Mouse (Mus musculus) MEL (cell line): ENCODE measurements around the gene Qars. TPM values are rescaled to one million over a fixed set of nuclear protein-coding genes. Genes with fewer than 3 reads are reported as not detected.

Source experiments
- DNase-seq: peaks from one replicate; pipeline ENCODE4 v3.0.0; 2011; ENCODE audit warnings: low read depth, low spot score
- H3K27ac ChIP-seq: 2 replicates; pipeline ENCODE4 v1.5.1; 2012; ENCODE audit warnings: low read depth, mild to moderate bottlenecking, control low read depth, low read length, moderate library complexity; ENCODE audit not compliant: control insufficient read depth
- H3K27me3 ChIP-seq, 2 experiments: fragments of 150-350 bp in 1 of 2; sonication (generic) in 1 of 2; 2 replicates each; pipeline ENCODE4 v1.6.1; 2012; ENCODE audit warnings: low read length in 2 of 2, mild to moderate bottlenecking in 2 of 2, improper control_type of control experiment in 1 of 2, moderate library complexity in 1 of 2; ENCODE audit not compliant: insufficient read depth in 2 of 2, control insufficient read depth in 1 of 2
- H3K36me3 ChIP-seq, 2 experiments: 2 replicates each; pipeline ENCODE4 v1.6.1; 2012 to 2014; ENCODE audit warnings: low read length in 2 of 2, improper control_type of control experiment in 1 of 2, inconsistent platforms in 1 of 2, mild to moderate bottlenecking in 1 of 2; ENCODE audit not compliant: insufficient read depth in 2 of 2, control insufficient read depth in 1 of 2
- H3K4me1 ChIP-seq, 2 experiments: fragments of 150-350 bp in 1 of 2; sonication (generic) in 1 of 2; 2 replicates each; pipeline ENCODE4 v1.6.1; 2012; ENCODE audit warnings: low read length in 2 of 2, improper control_type of control experiment in 1 of 2, mild to moderate bottlenecking in 1 of 2; ENCODE audit not compliant: insufficient read depth in 2 of 2, control insufficient read depth in 1 of 2
- H3K4me3 ChIP-seq, 2 experiments: fragments of 150-350 bp in 1 of 2; sonication (generic) in 1 of 2; 2 replicates each; pipeline ENCODE4 v1.5.1; 2012; ENCODE audit warnings: low read depth in 2 of 2, low read length in 2 of 2, mild to moderate bottlenecking in 2 of 2, moderate library complexity in 2 of 2, control low read depth in 1 of 2, improper control_type of control experiment in 1 of 2; ENCODE audit not compliant: control insufficient read depth in 1 of 2, insufficient read depth in 1 of 2
- H3K79me2 ChIP-seq: 2 replicates; pipeline ENCODE4 v1.6.1; 2012; ENCODE audit warnings: mild to moderate bottlenecking, low read length, moderate library complexity; ENCODE audit not compliant: control insufficient read depth, poor library complexity, insufficient read depth
- H3K9ac ChIP-seq: 2 replicates; pipeline ENCODE4 v1.6.1; 2012; ENCODE audit warnings: low read depth, mild to moderate bottlenecking, control low read depth, low read length, moderate library complexity; ENCODE audit not compliant: control insufficient read depth, poor library complexity, severe bottlenecking
- H3K9me3 ChIP-seq: fragments of 150-350 bp; sonication (generic); replicated peaks from 2 replicates; pipeline ENCODE4 v1.6.1; 2012; ENCODE audit warnings: mild to moderate bottlenecking, low read length, improper control_type of control experiment, moderate library complexity; ENCODE audit not compliant: insufficient read depth
- BHLHE40 ChIP-seq: IDR thresholded peaks from 2 replicates; pipeline ENCODE4 v1.6.1; 2012; ENCODE audit warnings: low read depth, mild to moderate bottlenecking, inconsistent platforms, low read length, improper control_type of control experiment, borderline replicate concordance
- CHD1 ChIP-seq: IDR thresholded peaks from 2 replicates; pipeline ENCODE4 v1.6.1; 2012; ENCODE audit warnings: low read depth, mild to moderate bottlenecking, inconsistent platforms, low read length, improper control_type of control experiment
- CHD2 ChIP-seq: IDR thresholded peaks from 2 replicates; pipeline ENCODE4 v1.6.1; 2011; ENCODE audit warnings: low read length, improper control_type of control experiment
- CTCF ChIP-seq, 3 experiments: IDR thresholded peaks in 2 of 3; conservative IDR thresholded peaks in 1 of 3; 2 replicates each; pipeline ENCODE4 v1.5.1; 2011 to 2012; ENCODE audit warnings: low read length in 3 of 3, low read depth in 2 of 3, mild to moderate bottlenecking in 2 of 3, improper control_type of control experiment in 1 of 3, inconsistent platforms in 1 of 3, mixed read lengths in 1 of 3, moderate library complexity in 1 of 3; ENCODE audit not compliant: control insufficient read depth in 1 of 3, insufficient read depth in 1 of 3, poor library complexity in 1 of 3, severe bottlenecking in 1 of 3
- ELF1 ChIP-seq: IDR thresholded peaks from 2 replicates; pipeline ENCODE4 v1.6.1; 2014; ENCODE audit warnings: low read depth, mild to moderate bottlenecking, inconsistent platforms, low read length, improper control_type of control experiment, moderate library complexity
- EP300 ChIP-seq, 2 experiments: IDR thresholded peaks; 2 replicates each; pipeline ENCODE4 v1.6.1; 2011; ENCODE audit warnings: improper control_type of control experiment in 2 of 2, low read length in 2 of 2, low read depth in 1 of 2, mild to moderate bottlenecking in 1 of 2
- ETS1 ChIP-seq: IDR thresholded peaks from 2 replicates; pipeline ENCODE4 v1.6.1; 2012; ENCODE audit warnings: low read depth, mild to moderate bottlenecking, inconsistent platforms, low read length, improper control_type of control experiment, moderate library complexity
- GABPA ChIP-seq: IDR thresholded peaks from 2 replicates; pipeline ENCODE4 v1.6.1; 2012; ENCODE audit warnings: low read depth, mild to moderate bottlenecking, inconsistent platforms, low read length, improper control_type of control experiment, moderate library complexity
- GATA1 ChIP-seq: IDR thresholded peaks from 2 replicates; pipeline ENCODE4 v1.6.1; 2011; ENCODE audit warnings: low read depth, low read length, improper control_type of control experiment
- HCFC1 ChIP-seq: IDR thresholded peaks from 2 replicates; pipeline ENCODE4 v1.6.1; 2012; ENCODE audit warnings: low read depth, mild to moderate bottlenecking, inconsistent platforms, low read length, improper control_type of control experiment, moderate library complexity
- KAT2A ChIP-seq: conservative IDR thresholded peaks from 2 replicates; pipeline ENCODE4 v1.6.1; 2012; ENCODE audit warnings: low read depth, low read length, improper control_type of control experiment, inconsistent platforms
- MAFK ChIP-seq: IDR thresholded peaks from 2 replicates; pipeline ENCODE4 v1.6.1; 2011; ENCODE audit warnings: low read depth, mild to moderate bottlenecking, low read length, improper control_type of control experiment, borderline replicate concordance
- MAX ChIP-seq: IDR thresholded peaks from 2 replicates; pipeline ENCODE4 v1.6.1; 2011; ENCODE audit warnings: low read length, improper control_type of control experiment
- MAZ ChIP-seq: IDR thresholded peaks from 2 replicates; pipeline ENCODE4 v1.6.1; 2012; ENCODE audit warnings: low read depth, mild to moderate bottlenecking, inconsistent platforms, low read length, improper control_type of control experiment
- MXI1 ChIP-seq: IDR thresholded peaks from 2 replicates; pipeline ENCODE4 v1.6.1; 2011; ENCODE audit warnings: mild to moderate bottlenecking, low read depth, low read length, improper control_type of control experiment
- MYB ChIP-seq: IDR thresholded peaks from 2 replicates; pipeline ENCODE4 v1.6.1; 2011; ENCODE audit warnings: mild to moderate bottlenecking, low read depth, low read length, improper control_type of control experiment
- MYC ChIP-seq: IDR thresholded peaks from 2 replicates; pipeline ENCODE4 v1.6.1; 2011; ENCODE audit warnings: low read depth, mild to moderate bottlenecking, low read length, improper control_type of control experiment, moderate library complexity
- NELFE ChIP-seq: IDR thresholded peaks from 2 replicates; pipeline ENCODE4 v1.6.1; 2011; ENCODE audit warnings: low read depth, low read length, improper control_type of control experiment
- NRF1 ChIP-seq: IDR thresholded peaks from 2 replicates; pipeline ENCODE4 v1.6.1; 2014; ENCODE audit warnings: low read depth, mild to moderate bottlenecking, inconsistent platforms, low read length, improper control_type of control experiment, moderate library complexity; ENCODE audit not compliant: poor library complexity, insufficient read depth, severe bottlenecking
- POLR2A ChIP-seq, 2 experiments: IDR thresholded peaks; 2 replicates each; pipeline ENCODE4 v1.6.1; 2011 to 2012; ENCODE audit warnings: low read length in 2 of 2, mild to moderate bottlenecking in 2 of 2, control low read depth in 1 of 2, improper control_type of control experiment in 1 of 2, low read depth in 1 of 2, moderate library complexity in 1 of 2; ENCODE audit not compliant: control insufficient read depth in 1 of 2, insufficient read depth in 1 of 2, poor library complexity in 1 of 2
- RAD21 ChIP-seq: IDR thresholded peaks from 2 replicates; pipeline ENCODE4 v1.6.1; 2011; ENCODE audit warnings: mild to moderate bottlenecking, low read depth, low read length, improper control_type of control experiment
- RCOR1 ChIP-seq: IDR thresholded peaks from 2 replicates; pipeline ENCODE4 v1.6.1; 2012; ENCODE audit warnings: low read depth, mild to moderate bottlenecking, inconsistent platforms, low read length, improper control_type of control experiment
- SIN3A ChIP-seq: IDR thresholded peaks from 2 replicates; pipeline ENCODE4 v1.6.1; 2012; ENCODE audit warnings: low read length, improper control_type of control experiment, inconsistent platforms
- SMC3 ChIP-seq: IDR thresholded peaks from 2 replicates; pipeline ENCODE4 v1.6.1; 2011; ENCODE audit warnings: low read depth, low read length, improper control_type of control experiment
- TAL1 ChIP-seq: IDR thresholded peaks from 2 replicates; pipeline ENCODE4 v1.6.1; 2012; ENCODE audit warnings: mild to moderate bottlenecking, inconsistent platforms, low read length, moderate library complexity, mixed read lengths
- TBP ChIP-seq: IDR thresholded peaks from 2 replicates; pipeline ENCODE4 v1.8.0; 2011; ENCODE audit warnings: low read depth, low read length, improper control_type of control experiment
- TCF12 ChIP-seq: IDR thresholded peaks from 2 replicates; pipeline ENCODE4 v1.6.1; 2014; ENCODE audit warnings: low read depth, mild to moderate bottlenecking, inconsistent platforms, low read length, improper control_type of control experiment, moderate library complexity
- UBTF ChIP-seq: IDR thresholded peaks from 2 replicates; pipeline ENCODE4 v1.6.1; 2012; ENCODE audit warnings: low read depth, mild to moderate bottlenecking, inconsistent platforms, low read length, improper control_type of control experiment, moderate library complexity, borderline replicate concordance; ENCODE audit not compliant: insufficient read depth
- USF1 ChIP-seq: IDR thresholded peaks from 2 replicates; pipeline ENCODE4 v1.6.1; 2014; ENCODE audit warnings: low read depth, mild to moderate bottlenecking, inconsistent platforms, low read length, improper control_type of control experiment, moderate library complexity
- ZC3H11A ChIP-seq: IDR thresholded peaks from 2 replicates; pipeline ENCODE4 v1.6.1; 2012; ENCODE audit warnings: low read depth, mild to moderate bottlenecking, inconsistent platforms, low read length, improper control_type of control experiment
- ZMIZ1 ChIP-seq: IDR thresholded peaks from 2 replicates; pipeline ENCODE4 v1.6.1; 2012; ENCODE audit warnings: low read depth, mild to moderate bottlenecking, inconsistent platforms, low read length, improper control_type of control experiment, moderate library complexity
- ZNF384 ChIP-seq: IDR thresholded peaks from 2 replicates; pipeline ENCODE4 v1.6.1; 2012; ENCODE audit warnings: low read depth, mild to moderate bottlenecking, inconsistent platforms, low read length, improper control_type of control experiment
- polyA plus RNA-seq, 2 experiments: library from polyadenylated mRNA; stranded (reverse) in 1 of 2; unstranded in 1 of 2; fragments of >175 nt in 1 of 2; fragments of >200 nt in 1 of 2; gene quantifications; 2 replicates each; pipeline versions ENCODE4 v1.2.1 to v1.2.4; 2012; ENCODE audit warnings: low replicate concordance in 2 of 2, low read depth in 1 of 2; ENCODE audit not compliant: insufficient read length in 2 of 2, insufficient read depth in 1 of 2, missing spikeins in 1 of 2
- total RNA-seq: library from RNA; depleted of rRNA; stranded (reverse); fragments of 300-350 nt; gene quantifications from 2 replicates; pipeline ENCODE4 v1.2.3, GENCODE M21; 2012

Qars gene
- total and polyA plus RNA-seq, 3 experiments = 286 to 407 TPM; not detected in 1

- TF ChIP-seq RCOR1 (peak; percentile 63), NELFE (peak; percentile 75), MAFK (no peak), CHD1 (no peak), MYC (0 out of 2 replicates have a peak, but pooled peaks have one; percentile 32), ELF1 (peak; percentile 92), SMC3 (no peak), UBTF (0 out of 2 replicates have a peak, but pooled peaks have one; percentile 17), GABPA (no peak), RAD21 (no peak), TBP (peak; percentile 70; the same call in 1 of the 2 replicates), CTCF (IDR thresholded peaks at IDR 0.05 in 2 of 3, conservative IDR thresholded peaks at IDR 0.05 in 1 of 3; ENCODE audit: control insufficient read depth in 1 of 3, insufficient read depth in 1 of 3, low read depth in 2 of 3, low read length in 3 of 3, poor library complexity in 1 of 3, severe bottlenecking in 1 of 3) (no peak), NRF1 (0 out of 2 replicates have a peak, but pooled peaks have one; percentile 36), ZC3H11A (no peak), HCFC1 (peak; percentile 96), GATA1 (no peak), CHD2 (peak; percentile 94), ETS1 (peak; percentile 42; the same call in 1 of the 2 replicates), POLR2A (IDR thresholded peaks at IDR 0.05; ENCODE audit: control insufficient read depth in 1 of 2, insufficient read depth in 1 of 2, low read depth in 1 of 2, low read length in 2 of 2, poor library complexity in 1 of 2) (peak; percentile 10 to 79; a peak in 3 of 4 replicates), MYB (no peak)
- TF ChIP-seq, all 39 proteins: peak for 21
Observed at GRCm38 (mm10) chr9:108460319-108461178, 47.0 kb upstream of the Qars start, which contains the start of gene Ccdc71 (continued).

- Histone ChIP-seq H3K9ac (peak within 1 kb of the TSS; percentile 86), H3K27ac (peak within 1 kb of the TSS; percentile 62), H3K36me3 (peaks cover 0 to 27% of the 10 kb centered on the region in 2 experiments; a peak in 2 of 4 replicates), H3K79me2 (peaks cover 16% of the 10 kb centered on the region), H3K4me1 (peaks cover 13 to 33% of the 10 kb centered on the region in 2 experiments), H3K4me3 (peak within 1 kb of the TSS; percentile 80 to 96), H3K27me3 (no peaks in the 10 kb centered on the region), H3K9me3 (no peaks in the 10 kb centered on the region)
- no peak for TF ChIP-seq TBP
- no peak for TF ChIP-seq UBTF
- no peak for TF ChIP-seq MAZ
- TF ChIP-seq MXI1 = no peak
- TF ChIP-seq CHD2 = no peak
- TF ChIP-seq ZMIZ1 = no peak
- TF ChIP-seq SIN3A = no peak
- TF ChIP-seq POLR2A (IDR thresholded peaks at IDR 0.05; ENCODE audit: control insufficient read depth in 1 of 2, insufficient read depth in 1 of 2, low read depth in 1 of 2, low read length in 2 of 2, poor library complexity in 1 of 2) = no peak
- no peak for TF ChIP-seq CTCF (IDR thresholded peaks at IDR 0.05 in 2 of 3, conservative IDR thresholded peaks at IDR 0.05 in 1 of 3; ENCODE audit: control insufficient read depth in 1 of 3, insufficient read depth in 1 of 3, low read depth in 2 of 3, low read length in 3 of 3, poor library complexity in 1 of 3, severe bottlenecking in 1 of 3)
- TF ChIP-seq TCF12 = no peak
- TF ChIP-seq TAL1 = no peak
- no peak for TF ChIP-seq BHLHE40
- TF ChIP-seq MAX = no peak
- TF ChIP-seq KAT2A = no peak
- no peak for TF ChIP-seq USF1
- TF ChIP-seq MYB = no peak
- no peak for TF ChIP-seq CHD1
- no peak for TF ChIP-seq ZNF384
- TF ChIP-seq EP300 (IDR thresholded peaks at IDR 0.05; ENCODE audit: low read depth in 1 of 2, low read length in 2 of 2) = no peak
- no peak for DNase-seq
Observed at GRCm38 (mm10) chr9:108461181-108461631, 46.3 kb upstream of the Qars start, which contains the start of gene Klhdc8b. Gene Klhdc8b, minus strand, starts transcription at chr9:108461581.
